Mouse (Mus musculus) megakaryocyte progenitor cell, adult 5-6 weeks (primary cell): Measurements from ENCODE around the gene Astn1. TPM values are rescaled to one million over a fixed set of nuclear protein-coding genes. Genes with fewer than 3 reads are reported as not detected.

Experiments used
- ATAC-seq: replicated peaks from 2 replicates; pipeline ENCODE4 v1.8.0; 2016; ENCODE audit warnings: mild to moderate bottlenecking, moderate TSS enrichment, inconsistent platforms; ENCODE audit not compliant: poor library complexity
- total RNA-seq, 2 experiments: library from RNA; stranded (forward) in 1 of 2; stranded (reverse) in 1 of 2; fragments of 157-497, 149-512 nt in 1 of 2; fragments of 200-1000 nt in 1 of 2; gene quantifications; 2 replicates each; pipeline versions ENCODE4 v1.2.3 to v1.2.4; 2015 to 2017

Gene Astn1
- total RNA-seq, 2 experiments from 2014 or later, result not detected

GRCm38 (mm10) chr1:158411146-158411545, 49.1 kb downstream of the Astn1 start:
- no peak for ATAC-seq

DNA sequence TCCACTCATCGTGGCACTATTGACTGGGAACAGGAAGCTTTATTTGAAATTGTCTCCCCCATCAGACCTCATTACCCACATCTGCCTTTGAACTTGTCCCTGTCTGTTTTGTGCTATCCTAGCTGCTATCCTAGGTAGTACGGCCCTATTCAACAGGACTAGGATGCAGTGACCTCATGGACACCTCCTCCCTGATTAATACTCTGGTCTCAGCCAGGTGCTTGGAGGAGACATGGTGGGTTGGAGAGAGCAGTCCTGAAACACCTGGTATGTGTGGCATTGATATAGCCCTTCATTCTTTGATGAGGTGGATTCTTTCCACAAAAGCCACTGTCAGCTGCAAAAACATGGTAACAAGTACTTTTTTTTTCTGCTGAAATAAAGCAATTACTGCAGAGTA, 52.1 kb downstream of the Astn1 start:
- no peak for ATAC-seq

DNA sequence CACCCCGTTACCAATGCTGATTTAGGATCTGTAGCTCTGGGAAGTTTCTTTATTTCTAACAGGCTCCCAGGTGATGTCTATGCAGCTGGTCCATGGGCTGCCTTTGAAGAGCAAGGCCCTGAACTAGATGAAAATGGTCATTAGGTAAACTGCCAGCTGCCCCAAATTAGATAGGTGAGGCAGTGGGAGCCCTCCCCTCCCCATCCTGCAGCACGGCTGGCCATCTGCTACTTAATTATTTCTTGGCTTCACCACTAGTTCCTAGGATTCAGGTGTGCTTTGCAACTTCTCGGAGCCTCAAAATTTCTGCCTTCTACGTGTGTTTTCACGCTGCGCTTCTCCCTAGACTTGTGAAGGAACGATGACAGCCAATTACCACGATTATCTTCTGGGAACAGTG, 59.4 kb downstream of the Astn1 start:
- ATAC-seq, result no peak

- no peak for ATAC-seq
These were observed 60.7 kb downstream of the Astn1 start for GRCm38 (mm10) chr1:158422739-158423138.

DNA sequence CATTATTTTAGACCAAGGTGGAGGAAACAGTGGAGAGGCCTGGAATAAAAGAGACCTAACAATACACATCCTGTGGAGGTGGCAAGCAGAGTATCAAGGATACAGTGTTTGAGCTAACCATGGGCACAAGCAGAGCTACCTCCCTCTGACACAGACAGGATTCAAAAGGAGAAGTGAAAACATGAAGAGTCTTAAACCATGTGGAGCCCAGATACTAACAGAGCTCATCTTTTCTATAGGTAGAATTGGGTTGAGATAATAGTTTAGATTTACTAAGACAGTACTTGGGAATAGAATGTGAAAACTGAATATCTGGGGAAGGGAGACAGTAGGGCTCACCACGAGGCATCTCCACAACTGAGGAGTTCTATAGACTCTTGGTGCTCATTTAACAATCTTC, 84.0 kb downstream of the Astn1 start:
- no peak for ATAC-seq

DNA sequence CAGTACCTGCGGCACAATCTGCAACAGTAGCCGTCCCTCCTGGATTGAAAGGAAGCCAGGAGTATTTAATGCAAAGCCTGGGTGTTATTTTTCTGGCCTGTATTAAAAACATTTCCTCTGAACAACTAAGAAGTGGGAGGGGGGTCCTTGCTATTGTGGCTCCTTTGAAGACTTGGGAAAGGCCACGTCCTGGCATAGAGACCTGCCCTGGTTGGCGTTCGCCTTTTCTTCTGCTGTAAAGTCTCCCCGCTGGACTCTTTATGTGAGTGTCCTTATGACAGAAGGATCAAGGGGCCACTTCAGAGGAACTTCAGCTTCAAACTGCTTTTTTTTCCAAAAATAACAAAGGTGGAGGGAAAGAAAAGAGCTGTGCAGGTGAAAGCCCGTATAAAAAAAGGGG, 85.9 kb downstream of the Astn1 start:
- ATAC-seq, result no peak

DNA sequence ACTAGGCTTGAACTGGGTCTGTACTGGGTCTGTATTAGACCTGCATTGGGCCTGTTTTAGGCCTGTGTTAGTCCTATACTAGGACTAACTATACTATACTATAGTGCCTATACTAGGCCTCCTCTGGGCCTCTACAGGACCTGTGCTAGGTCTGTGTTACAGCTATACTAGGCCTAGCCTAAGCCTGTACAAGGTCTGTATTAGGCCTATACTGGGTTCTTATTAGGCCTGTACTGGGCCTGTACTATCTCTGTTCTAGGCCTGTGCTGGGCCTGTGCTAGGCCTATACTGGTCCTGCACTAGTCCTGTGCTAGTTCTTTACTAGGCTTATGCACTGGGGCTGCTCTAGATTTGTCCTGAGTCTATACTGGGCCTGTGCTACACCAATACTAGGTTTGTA, 90.6 kb downstream of the Astn1 start:
- no peak for ATAC-seq

- ATAC-seq, result no peak
These were observed 91.5 kb downstream of the Astn1 start for GRCm38 (mm10) chr1:158453587-158453986.

- no peak for ATAC-seq
These were observed 101.9 kb downstream of the Astn1 start for GRCm38 (mm10) chr1:158463975-158464374.

- ATAC-seq, result no peak
These were observed 103.2 kb downstream of the Astn1 start for GRCm38 (mm10) chr1:158465286-158465685.

- no peak for ATAC-seq
These were observed 115.8 kb downstream of the Astn1 start for GRCm38 (mm10) chr1:158477841-158478240.

GRCm38 (mm10) chr1:158480285-158480684, 118.2 kb downstream of the Astn1 start:
- no peak for ATAC-seq

DNA sequence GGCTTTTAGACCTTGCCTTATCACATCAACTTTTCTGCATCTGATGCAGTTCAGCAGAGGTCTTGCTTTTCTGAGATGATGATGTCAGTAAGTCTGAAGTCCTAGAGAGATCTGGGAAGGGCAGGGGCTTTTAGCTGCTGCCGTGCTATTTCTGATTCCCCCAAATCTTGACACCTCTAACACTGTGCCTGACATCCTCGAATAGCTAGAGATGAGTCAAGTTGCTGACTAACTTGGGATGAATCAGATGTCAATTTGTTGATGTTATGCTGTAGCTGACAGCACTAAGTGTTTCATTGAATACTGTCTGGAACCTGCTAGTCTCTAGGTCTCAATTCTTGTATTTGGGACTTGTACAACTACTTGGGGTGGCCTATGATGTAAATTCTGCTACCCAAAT, 121.7 kb downstream of the Astn1 start:
- ATAC-seq, result no peak

DNA sequence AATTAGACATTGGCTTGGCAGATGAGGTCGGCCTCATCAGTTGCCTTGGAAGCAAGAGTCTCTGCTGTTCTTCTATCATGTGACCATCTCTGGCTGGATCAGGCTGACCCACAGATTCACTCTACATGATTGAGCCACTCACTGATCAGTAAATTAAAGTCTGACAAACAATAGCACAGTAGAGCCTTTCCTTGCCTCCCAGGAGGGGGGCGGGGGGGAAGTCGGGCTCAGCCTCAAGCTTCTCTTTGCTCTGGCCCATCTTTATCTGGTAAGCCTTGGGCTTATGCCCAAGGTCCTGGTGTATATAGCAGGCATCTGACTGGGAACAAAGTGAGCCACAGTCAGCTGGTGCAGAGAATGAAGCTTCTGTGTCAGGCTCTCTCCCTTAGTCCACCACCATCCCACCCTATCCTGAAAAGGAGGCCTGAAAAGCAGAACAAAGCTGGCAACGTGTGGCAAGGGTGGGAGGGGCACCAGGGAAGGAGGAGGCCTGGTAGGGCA, 127.5 kb downstream of the Astn1 start:
- no peak for ATAC-seq

DNA sequence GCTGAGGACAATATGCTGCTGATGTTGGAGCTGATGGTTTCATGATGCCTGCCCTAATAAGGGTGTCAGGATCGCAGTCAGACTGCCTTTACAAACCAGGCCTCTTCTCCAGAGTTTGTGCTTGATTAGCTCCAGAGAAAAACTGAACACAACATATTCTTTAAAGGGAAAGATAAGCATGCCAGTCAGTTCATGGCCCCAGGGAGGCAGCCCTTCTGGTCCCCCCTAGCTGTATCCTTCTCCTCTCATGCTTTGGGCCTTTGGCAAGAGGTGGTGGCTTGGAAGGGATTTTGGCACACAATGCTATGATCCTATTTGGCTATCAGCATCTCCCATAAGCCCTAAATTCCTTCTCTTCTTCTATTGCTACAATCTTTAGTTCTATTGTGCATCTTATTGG, 128.1 kb downstream of the Astn1 start:
- no peak for ATAC-seq

DNA sequence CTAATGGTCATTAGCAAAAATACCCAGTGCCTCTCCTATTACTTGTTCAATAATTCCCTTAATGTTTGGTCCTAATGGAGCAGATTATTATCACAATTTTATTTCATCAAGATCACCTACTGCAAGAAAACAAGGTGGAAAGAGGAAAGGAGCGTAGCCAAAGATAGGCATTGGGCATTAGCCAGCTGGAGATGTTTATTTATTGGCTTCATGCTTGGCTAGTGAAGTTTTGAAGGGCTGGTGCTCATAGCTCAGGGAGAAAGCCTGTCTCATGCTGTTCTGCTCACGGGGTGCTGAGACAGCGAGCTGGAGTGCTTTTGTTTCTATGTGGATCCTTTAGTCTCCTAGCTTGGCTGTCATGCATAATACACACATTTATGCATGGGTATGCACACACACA, 131.2 kb downstream of the Astn1 start:
- no peak for ATAC-seq

GRCm38 (mm10) chr1:158500140-158500539, 138.1 kb downstream of the Astn1 start:
- ATAC-seq, result no peak

- no peak for ATAC-seq
These were observed 138.9 kb downstream of the Astn1 start for GRCm38 (mm10) chr1:158501019-158501418.

DNA sequence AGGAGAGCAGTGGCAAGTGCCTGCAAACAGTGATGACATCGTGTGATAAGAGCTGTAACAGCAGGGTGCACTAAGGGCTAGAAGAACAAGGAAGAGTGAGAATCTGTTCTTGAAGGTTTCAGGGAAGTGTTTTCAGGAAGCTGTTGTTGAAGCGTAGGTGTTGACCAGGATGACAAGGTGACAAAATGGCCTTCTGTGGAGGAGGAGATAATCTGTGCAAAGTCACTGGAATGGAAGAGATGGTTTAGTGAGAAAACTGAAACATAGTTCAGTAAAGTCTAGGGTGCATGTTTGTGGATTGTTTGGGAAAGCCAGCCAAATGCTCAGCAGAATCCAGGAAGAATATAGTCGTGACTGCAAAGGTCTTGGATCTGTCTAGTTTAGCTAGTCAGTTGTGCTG, 145.5 kb downstream of the Astn1 start:
- no peak for ATAC-seq

DNA sequence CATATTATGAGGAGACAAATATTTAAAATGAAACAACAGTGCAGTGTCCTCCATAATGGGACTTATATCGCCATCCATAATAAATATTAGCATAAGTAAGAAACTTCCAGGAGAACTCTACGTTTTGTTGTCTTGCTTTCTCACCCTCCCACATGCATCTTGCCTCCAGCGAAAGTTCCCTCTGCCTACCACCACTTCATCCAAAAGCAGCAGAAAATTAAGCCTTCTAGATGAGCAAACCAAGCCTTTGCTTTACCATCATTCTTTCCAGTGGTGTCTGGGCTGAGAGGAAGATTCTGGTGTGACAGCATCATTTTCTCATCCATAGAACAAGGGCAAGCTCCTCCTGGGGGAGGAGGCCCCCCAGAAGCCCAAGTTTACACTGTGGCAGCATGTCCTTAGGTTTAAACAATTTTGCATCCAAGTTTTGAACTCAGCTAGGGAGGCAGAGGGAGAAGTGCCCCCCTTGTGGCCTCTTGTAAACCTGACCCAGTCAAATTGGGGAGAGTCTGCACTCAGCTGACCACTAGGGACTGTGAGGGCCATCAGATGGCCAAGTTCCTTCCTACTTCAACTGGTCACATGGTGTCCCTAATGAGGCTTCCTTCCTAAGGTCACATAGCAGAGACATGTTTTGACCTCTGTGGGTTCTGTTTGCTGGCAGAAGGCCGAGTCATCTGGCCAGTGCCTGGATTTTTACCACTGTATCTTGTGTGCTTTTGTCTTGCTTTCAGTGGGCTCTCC, 147.2 kb downstream of the Astn1 start:
- no peak for ATAC-seq

DNA sequence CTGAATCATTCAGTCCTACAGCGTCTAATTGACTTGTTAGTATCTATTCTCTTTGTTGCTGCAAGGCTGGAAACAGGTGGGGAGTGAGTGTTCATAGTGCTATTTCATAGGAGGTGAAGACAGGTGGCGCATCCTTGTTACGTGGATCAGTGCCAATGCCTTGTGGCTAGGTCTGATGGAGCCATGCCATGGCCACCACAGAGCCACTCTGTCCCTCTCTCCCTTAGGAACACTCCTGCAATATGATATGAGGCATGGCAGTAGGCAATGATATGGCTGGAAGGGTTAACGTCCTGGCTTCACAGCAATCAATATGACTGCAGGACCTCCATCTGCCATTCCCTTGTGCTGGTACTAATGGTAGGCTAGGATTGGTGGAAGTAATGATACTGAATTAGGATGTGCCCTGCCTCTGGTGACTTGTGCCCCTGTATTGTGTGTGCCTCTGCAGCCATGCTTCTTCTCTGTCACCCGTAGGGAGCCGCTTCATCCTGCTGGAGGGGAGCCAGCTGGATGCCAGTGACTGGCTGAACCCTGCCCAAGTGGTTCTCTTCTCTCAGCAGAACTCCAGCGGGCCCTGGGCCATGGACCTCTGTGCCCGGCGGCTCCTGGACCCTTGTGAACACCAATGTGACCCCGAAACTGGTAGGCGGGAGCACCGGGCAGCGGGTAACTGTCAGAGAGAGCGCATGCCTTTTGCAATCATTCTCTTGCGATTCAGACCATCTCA, 148.6 kb downstream of the Astn1 start:
- ATAC-seq, result no peak

DNA sequence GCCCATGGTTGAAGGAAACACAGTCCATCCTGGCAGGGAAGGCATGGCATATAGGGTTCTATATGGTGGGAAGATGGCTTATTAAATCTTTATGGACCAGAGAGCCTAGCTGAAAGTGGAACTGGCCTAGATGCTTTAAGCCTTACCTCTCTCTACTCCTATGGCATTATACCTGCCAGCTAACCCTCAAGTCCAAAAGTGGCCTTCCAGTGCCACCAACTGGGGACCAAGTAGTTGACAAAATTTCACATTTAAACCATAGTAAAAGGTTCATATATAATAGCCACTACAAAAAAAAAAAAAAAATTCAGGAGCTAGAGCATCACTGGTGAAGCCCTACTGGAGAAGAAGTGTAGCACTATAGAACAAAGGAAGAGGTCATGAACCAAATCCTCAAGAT, 150.0 kb downstream of the Astn1 start:
- no peak for ATAC-seq
